Comparison of ENCODE assay signal across 8 mouse cellular contexts in genomic region chr5:24841662-24842273, GRCm38 (mm10). TPM values are rescaled to one million over a fixed set of nuclear protein-coding genes. Genes with fewer than 3 reads are reported as not detected.
DNase-seq lines count a peak whose midpoint lies in the region; ATAC-seq and TF ChIP-seq lines count a peak whose summit lies in the region.

No protein-coding gene starts in this region.

- peak; percentile 7 for ATAC-seq in CD4-positive, CD25-positive, alpha-beta regulatory T cell, adult 4 months
- ATAC-seq in granulocyte monocyte progenitor cell, adult 5-6 weeks (replicated peaks; ENCODE audit: poor library complexity, severe bottlenecking), result peak; percentile 0; the same call in 1 of the 2 replicates
- no peak; the same call in 1 of the 2 replicates for ATAC-seq in limb, embryonic 14.5 days (ENCODE audit: low FRiP score, low read depth)
- peak; percentile 3; the same call in 1 of the 2 replicates for ATAC-seq in midbrain, embryonic 14.5 days (ENCODE audit: low FRiP score, low TSS enrichment)
- no peak for ATAC-seq in megakaryocyte-erythroid progenitor cell, adult 5-6 weeks (replicated peaks; ENCODE audit: low FRiP score, low TSS enrichment, poor library complexity, severe bottlenecking)

- no peaks in the 10 kb centered on the region for H3K36me3 ChIP-seq in limb, embryonic 14.5 days (ENCODE audit: control insufficient read depth, insufficient read depth, low read length)
- H3K36me3 ChIP-seq in midbrain, embryonic 14.5 days (ENCODE audit: control insufficient read depth, insufficient read depth, low read length), result no peaks in the 10 kb centered on the region

- H3K4me1 ChIP-seq in cortical plate, adult 2 months (ENCODE audit: control insufficient read depth, insufficient read depth, low read length), result peaks cover 3% of the 10 kb centered on the region; the same call in 1 of the 2 replicates
- H3K4me1 ChIP-seq in limb, embryonic 14.5 days (ENCODE audit: control insufficient read depth, insufficient read depth, low read length), result peaks cover 13% of the 10 kb centered on the region
- peaks cover 26% of the 10 kb centered on the region for H3K4me1 ChIP-seq in midbrain, embryonic 14.5 days (ENCODE audit: control insufficient read depth, insufficient read depth, low read length)

- H3K9ac ChIP-seq in limb, embryonic 14.5 days (ENCODE audit: low read depth, low read length, severe bottlenecking), result peak overlapping the region; percentile 95
- peak overlapping the region; percentile 86 for H3K9ac ChIP-seq in midbrain, embryonic 14.5 days (replicated peaks; ENCODE audit: low read length)

- no peaks in the 10 kb centered on the region for H3K9me3 ChIP-seq in limb, embryonic 14.5 days (ENCODE audit: control insufficient read depth, low read length)
- no peaks in the 10 kb centered on the region for H3K9me3 ChIP-seq in midbrain, embryonic 14.5 days (ENCODE audit: control insufficient read depth, low read length)

- peak overlapping the region; percentile 70 for H3K4me3 ChIP-seq in cortical plate, adult 2 months (ENCODE audit: insufficient read depth, low read length)
- peak overlapping the region; percentile 91 for H3K4me3 ChIP-seq in limb, embryonic 14.5 days (replicated peaks; ENCODE audit: low read length)
- H3K4me3 ChIP-seq in midbrain, embryonic 14.5 days (replicated peaks; ENCODE audit: low read depth, low read length), result peak overlapping the region; percentile 93

- under 1% methylated on average over 16 of the region's 50 CpGs for WGBS in limb, embryonic 14.5 days
- WGBS in midbrain, embryonic 14.5 days, result under 1% methylated on average over 50 of the region's 50 CpGs

- H3K4me2 ChIP-seq in limb, embryonic 14.5 days (replicated peaks; ENCODE audit: low read depth, low read length, severe bottlenecking), result peak overlapping the region; percentile 86
- H3K4me2 ChIP-seq in midbrain, embryonic 14.5 days (ENCODE audit: low read length), result peak overlapping the region; percentile 73

- DNase-seq in heart, adult 18-20 months, result peak; percentile 40 to 55
- no peak for DNase-seq in heart, adult 11 months
- peak; percentile 23 for DNase-seq in limb, embryonic 14.5 days (ENCODE audit: low spot score)
- DNase-seq in midbrain, embryonic 14.5 days, result peak; percentile 71

- TF ChIP-seq CTCF in cortical plate, adult 2 months (IDR thresholded peaks at IDR 0.05; ENCODE audit: extremely low read depth, insufficient read depth, low read length), result no peak

- TF ChIP-seq POLR2A in cortical plate, adult 2 months (IDR thresholded peaks at IDR 0.05; ENCODE audit: extremely low read depth, insufficient read depth, low read length), result no peak
- no peak for TF ChIP-seq POLR2A in limb, embryonic 14.5 days (IDR thresholded peaks at IDR 0.05; ENCODE audit: borderline replicate concordance, extremely low read depth, insufficient read depth, insufficient read length)

- H3K27me3 ChIP-seq in limb, embryonic 14.5 days (ENCODE audit: control insufficient read depth, insufficient read depth, low read length), result no peaks in the 10 kb centered on the region
- no peaks in the 10 kb centered on the region for H3K27me3 ChIP-seq in midbrain, embryonic 14.5 days (ENCODE audit: control insufficient read depth, insufficient read depth, low read length)

- H3K27ac ChIP-seq in cortical plate, adult 2 months (ENCODE audit: insufficient read depth, low read length), result peak overlapping the region; percentile 99
- H3K27ac ChIP-seq in limb, embryonic 14.5 days (replicated peaks; ENCODE audit: low read depth, low read length), result peak overlapping the region; percentile 100
- H3K27ac ChIP-seq in midbrain, embryonic 14.5 days (replicated peaks; ENCODE audit: low read depth, low read length), result peak overlapping the region; percentile 97

RNA-seq across cellular contexts. Expression of gene Rheb, which starts 0.7 kb away (rescaled TPM):
- 10 to 100 TPM; 82.6 to 85.7 TPM for total RNA-seq in heart, adult 18-20 months (2021)
- 10 to 100 TPM; 72.8 to 96.1 TPM for polyA plus RNA-seq in CD4-positive, CD25-positive, alpha-beta regulatory T cell, adult 4 months (2017; shearing (Covaris generic))
- 103 and 104 TPM in 2 replicates for polyA plus RNA-seq in cortical plate, adult 2 months (2012; rRNA removed)
- 71.9 and 104 TPM in 2 replicates for total RNA-seq in granulocyte monocyte progenitor cell, adult 5-6 weeks (2014; fragmentation: Nextera tagmentation)
- total RNA-seq in granulocyte monocyte progenitor cell, adult 5-6 weeks (2017), result 67.8 and 78.2 TPM in 2 replicates
- polyA plus RNA-seq in limb, embryonic 14.5 days (2012; rRNA removed), result 79.0 and 85.7 TPM in 2 replicates
- 210 and 216 TPM in 2 replicates for polyA plus RNA-seq in limb, embryonic 14.5 days (2014; fragmentation: Nextera tagmentation; extraction: Ambion mirVana)
- polyA plus RNA-seq in midbrain, embryonic 14.5 days (2014; fragmentation: Nextera tagmentation; extraction: Ambion mirVana), result 235 and 240 TPM in 2 replicates
- total RNA-seq in megakaryocyte-erythroid progenitor cell, adult 5-6 weeks (2014; fragmentation: Nextera tagmentation), result 71.1 and 91.4 TPM in 2 replicates
- 42.6 and 55.6 TPM in 2 replicates for total RNA-seq in megakaryocyte-erythroid progenitor cell, adult 5-6 weeks (2017)

Comparison
In these comparisons a context has a peak if more than half of its experiments do, and no peak if none do; other contexts are left out.
1. ATAC-seq: peak in CD4-positive, CD25-positive, alpha-beta regulatory T cell, adult 4 months (single experiment), granulocyte monocyte progenitor cell, adult 5-6 weeks (single experiment) and midbrain, embryonic 14.5 days (single experiment); none in limb, embryonic 14.5 days (single experiment) and megakaryocyte-erythroid progenitor cell, adult 5-6 weeks (single experiment).
2. Peak in every context shown above with its lines, with median percentiles within 50 percentile points of each other: H3K27ac ChIP-seq and H3K4me3 ChIP-seq.